Mouse (Mus musculus) liver, embryonic 14.5 days (tissue): ENCODE data around the gene Arsj.

Experiments
- CTCF ChIP-seq: IDR thresholded peaks from 2 replicates; pipeline ENCODE4 v1.5.1; 2016; ENCODE audit warnings: antibody characterized with exemption, low read depth, control low read depth
- EP300 ChIP-seq: IDR thresholded peaks from 2 replicates; pipeline ENCODE4 v1.6.1; 2016; ENCODE audit warnings: antibody characterized with exemption, low read depth

DNA sequence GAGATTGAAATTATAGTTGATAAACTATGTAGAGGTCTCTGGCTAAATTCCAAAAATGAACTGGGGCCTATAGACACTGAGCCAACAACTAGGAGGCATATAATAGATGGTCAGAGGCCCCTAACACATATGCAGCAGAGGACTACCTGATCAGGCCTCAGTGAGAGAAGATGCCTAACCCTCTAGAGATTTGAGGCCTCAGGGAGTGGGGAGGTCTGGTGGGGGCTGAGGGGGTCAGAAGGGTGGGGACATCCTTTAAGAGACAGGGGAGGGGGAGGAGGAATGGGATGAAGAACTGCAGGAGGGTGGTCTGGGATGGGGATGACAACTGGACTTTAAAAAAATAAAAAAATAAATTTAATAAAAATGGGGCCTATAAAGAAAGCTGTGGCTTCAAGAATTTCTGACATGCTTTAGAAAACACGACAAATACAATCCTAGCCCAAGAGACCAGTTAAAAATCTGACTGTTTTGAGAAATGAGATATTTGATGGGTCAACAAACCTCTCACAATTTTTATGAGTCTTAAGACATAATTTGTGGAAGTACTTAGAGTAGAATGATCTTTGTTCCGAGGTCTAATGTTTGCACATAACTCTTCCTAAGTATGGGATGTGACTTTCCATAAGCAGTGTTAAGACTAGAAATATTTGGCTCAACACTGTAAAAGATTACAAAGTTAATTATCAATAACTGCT, 36.7 kb upstream of the Arsj start:
- TF ChIP-seq CTCF = no peak
- TF ChIP-seq EP300 = no peak
